Mouse (Mus musculus): ENCODE measurements around the gene Tmod3.

- no peak for TF ChIP-seq CTCF (IDR thresholded peaks at IDR 0.05; ENCODE audit: low read depth, low read length)
- no peak for TF ChIP-seq TAL1 (conservative IDR thresholded peaks at IDR 0.05; ENCODE audit: low read depth, low read length)
- no peak for TF ChIP-seq POLR2AphosphoS5 (IDR thresholded peaks at IDR 0.05; ENCODE audit: insufficient replicate concordance, low read depth, low read length)
- TF ChIP-seq GATA1 (IDR thresholded peaks at IDR 0.05; ENCODE audit: borderline replicate concordance, low read length): no peak
- no peak for TF ChIP-seq GATA2 (IDR thresholded peaks at IDR 0.05; ENCODE audit: borderline replicate concordance, low read depth, low read length)
Observed at GRCm38 (mm10) chr9:75597036-75597435, 37.6 kb upstream of the Tmod3 start.

Measured in G1E (cell line).